Mouse (Mus musculus): ENCODE measurements around the gene Akr1c12. TPM values are rescaled to one million over a fixed set of nuclear protein-coding genes. Genes with fewer than 3 reads are reported as not detected.

Akr1c12 gene
- 10 to 100 TPM in 1 of 2 experiments, 1 to 10 TPM in 1; 3.9 to 26.3 TPM for polyA plus RNA-seq (2017; shearing (Covaris generic))

GRCm38 (mm10) chr13:4279284-4279683 lies at the start of gene Akr1c12:
TSS of gene Akr1c12 (minus strand) at chr13:4279433.

GRCm38 (mm10) chr13:4228441-4228840 lies 50.8 kb downstream of the Akr1c12 start, which contains the start of gene Akr1c19:
TSS of gene Akr1c19 (plus strand) at chr13:4228700.

Other genes starting within 250 kb of the Akr1c12 start
- under 1 TPM; 0.19 to 0.72 TPM for gene Akr1c14, start 230.4 kb downstream of the Akr1c12 start, polyA plus RNA-seq (2017; shearing (Covaris generic))
- gene Akr1c18, start 128.8 kb downstream of the Akr1c12 start, polyA plus RNA-seq (2017; shearing (Covaris generic)) = under 1 TPM in 1 of 2 experiments, not detected in 1; 0.34 TPM
- 10 to 100 TPM; 30.7 to 72.6 TPM for gene Akr1c13, start 88.3 kb downstream of the Akr1c12 start, polyA plus RNA-seq (2017; shearing (Covaris generic))
- gene Akr1c19, start 50.7 kb downstream of the Akr1c12 start, polyA plus RNA-seq (2017; shearing (Covaris generic)) = under 1 TPM; 0.05 to 0.15 TPM
- gene Akr1c6, start 154.9 kb upstream of the Akr1c12 start, polyA plus RNA-seq (2017; shearing (Covaris generic)) = not detected
- gene Akr1c20, start 243.9 kb upstream of the Akr1c12 start, polyA plus RNA-seq (2017; shearing (Covaris generic)) = not detected